Mouse (Mus musculus) liver, embryonic 11.5 days (tissue): ENCODE measurements around the gene Dcbld2. TPM values are rescaled to one million over a fixed set of nuclear protein-coding genes. Genes with fewer than 3 reads are reported as not detected.
"Not testable (repeated sequence)": the region's sequence is repeated elsewhere in the genome, so short reads cannot be mapped to it uniquely, and the experiment has no call there.

Experiments
- ATAC-seq: fragments of 200-750 bp; cut with Nextera tagmentation; replicated peaks from 2 replicates; pipeline ENCODE4 v1.8.0; 2017; ENCODE audit warnings: moderate number of reproducible peaks, mild to moderate bottlenecking, moderate TSS enrichment, moderate library complexity; ENCODE audit not compliant: low FRiP score
- DNase-seq: peaks from one replicate; pipeline ENCODE4 v3.0.0-alpha.2; 2017; ENCODE audit warnings: low spot score
- H3K27ac ChIP-seq: fragments of 300-500 bp; sonication (generic); 2 replicates; pipeline ENCODE4 v1.5.1; 2014; ENCODE audit warnings: mild to moderate bottlenecking, low read depth, low read length, control low read depth
- H3K27me3 ChIP-seq: fragments of 300-500 bp; sonication (generic); replicated peaks from 2 replicates; pipeline ENCODE4 v1.6.1; 2014; ENCODE audit warnings: low read length, mixed read lengths; ENCODE audit not compliant: control insufficient read depth, insufficient read depth
- H3K36me3 ChIP-seq: fragments of 300-500 bp; sonication (generic); 2 replicates; pipeline ENCODE4 v1.6.1; 2014; ENCODE audit warnings: mild to moderate bottlenecking, low read length, moderate library complexity, mixed read lengths; ENCODE audit not compliant: control insufficient read depth, insufficient read depth
- H3K4me1 ChIP-seq: fragments of 300-500 bp; sonication (generic); replicated peaks from 2 replicates; pipeline ENCODE4 v1.6.1; 2014; ENCODE audit warnings: low read length, mixed read lengths; ENCODE audit not compliant: control insufficient read depth, insufficient read depth
- H3K4me2 ChIP-seq: fragments of 300-500 bp; sonication (generic); 2 replicates; pipeline ENCODE4 v1.6.1; 2014; ENCODE audit warnings: mild to moderate bottlenecking, control low read depth, moderate library complexity
- H3K4me3 ChIP-seq: fragments of 300-500 bp; sonication (generic); 2 replicates; pipeline ENCODE4 v1.5.1; 2014; ENCODE audit warnings: low read depth, low read length, control low read depth
- H3K9ac ChIP-seq: fragments of 300-500 bp; sonication (generic); 2 replicates; pipeline ENCODE4 v1.6.1; 2014; ENCODE audit warnings: low read depth, low read length, control low read depth
- H3K9me3 ChIP-seq: fragments of 300-500 bp; sonication (generic); 2 replicates; pipeline ENCODE4 v1.6.1; 2016; ENCODE audit warnings: low read length, inconsistent platforms, mixed read lengths; ENCODE audit not compliant: control insufficient read depth
- WGBS: fragments of 180-500 bp; shearing (Covaris S2); extraction: QIAGEN DNeasy Blood & Tissue Kit; methylation state at CpG from one replicate; pipeline ENCODE4 v1.1.7; 2014; 5-methylcytosine and 5-hydroxymethylcytosine counted together
- polyA plus RNA-seq: library from polyadenylated mRNA; unstranded; fragments of >200 nt; fragmentation: Nextera tagmentation; extraction: Ambion mirVana; gene quantifications from 2 replicates; pipeline ENCODE4 v1.2.1, GENCODE M21; 2014

Gene Dcbld2
- polyA plus RNA-seq, 1 experiment from 2014 or later, result 9.4 TPM

DNA sequence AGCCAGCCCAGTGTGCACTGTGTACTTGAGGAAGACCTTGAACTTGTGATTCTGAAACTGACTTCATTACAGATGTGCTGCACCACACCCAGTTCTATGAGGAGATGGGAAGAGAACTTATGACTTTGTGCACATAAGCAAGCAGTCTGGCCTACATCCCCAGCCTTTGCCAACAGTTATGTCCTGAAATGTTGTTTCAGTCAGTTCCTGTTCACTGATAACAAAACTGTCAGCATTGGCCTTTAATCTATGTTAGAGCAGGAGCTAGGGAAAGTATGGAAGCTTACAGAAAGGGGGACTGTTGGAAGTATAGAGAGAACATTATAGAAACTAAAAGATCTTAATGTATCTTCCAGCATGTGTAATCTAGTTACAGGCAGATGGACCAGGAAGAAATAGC is 45.6 kb downstream of the Dcbld2 start:
- Histone ChIP-seq H3K4me1 (peaks cover 41% of the 10 kb centered on the region), H3K27me3 (no peaks in the 10 kb centered on the region), H3K27ac (peak overlapping the region; percentile 93), H3K9me3 (no peaks in the 10 kb centered on the region), H3K4me3 (no peak overlapping the region), H3K9ac (peak overlapping the region; percentile 37), H3K4me2 (no peak overlapping the region), H3K36me3 (peaks cover 8% of the 10 kb centered on the region; the same call in 1 of the 2 replicates)
- peak; percentile 12; the same call in 1 of the 2 replicates for ATAC-seq
- DNase-seq, result no peak

DNA sequence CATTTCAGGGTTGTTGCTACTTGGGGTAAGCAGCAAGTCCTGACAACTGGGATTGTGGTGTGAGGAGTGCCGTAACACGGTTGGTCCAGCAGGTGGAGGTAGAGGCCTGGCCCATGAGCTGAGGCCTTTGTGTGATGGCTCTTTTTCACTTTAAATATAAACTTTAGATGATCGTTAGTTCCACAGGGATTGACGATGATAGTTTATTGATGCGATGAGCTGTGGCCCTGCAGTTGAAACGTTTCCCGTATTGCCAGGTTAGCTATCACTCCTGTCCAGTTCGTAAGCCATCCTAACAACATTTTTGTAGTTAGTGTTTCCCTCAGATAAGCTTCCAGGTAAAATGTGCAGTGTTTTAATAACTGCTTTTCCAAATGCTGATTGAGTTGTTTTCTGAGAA is 46.4 kb downstream of the Dcbld2 start:
- ATAC-seq, result peak; percentile 85
- no peaks in the 10 kb centered on the region for H3K27me3 ChIP-seq
- H3K9ac ChIP-seq, result peak overlapping the region; percentile 3; the same call in 1 of the 2 replicates
- peaks cover 39% of the 10 kb centered on the region for H3K4me1 ChIP-seq
- H3K4me2 ChIP-seq, result peak overlapping the region; percentile 22
- 36% methylated on average over 8 of the region's 8 CpGs for whole genome bisulfite sequencing
- peaks cover 8% of the 10 kb centered on the region; the same call in 1 of the 2 replicates for H3K36me3 ChIP-seq
- DNase-seq, result peak; percentile 67
- H3K9me3 ChIP-seq, result no peaks in the 10 kb centered on the region
- H3K27ac ChIP-seq, result peak overlapping the region; percentile 93
- H3K4me3 ChIP-seq, result no peak overlapping the region

DNA sequence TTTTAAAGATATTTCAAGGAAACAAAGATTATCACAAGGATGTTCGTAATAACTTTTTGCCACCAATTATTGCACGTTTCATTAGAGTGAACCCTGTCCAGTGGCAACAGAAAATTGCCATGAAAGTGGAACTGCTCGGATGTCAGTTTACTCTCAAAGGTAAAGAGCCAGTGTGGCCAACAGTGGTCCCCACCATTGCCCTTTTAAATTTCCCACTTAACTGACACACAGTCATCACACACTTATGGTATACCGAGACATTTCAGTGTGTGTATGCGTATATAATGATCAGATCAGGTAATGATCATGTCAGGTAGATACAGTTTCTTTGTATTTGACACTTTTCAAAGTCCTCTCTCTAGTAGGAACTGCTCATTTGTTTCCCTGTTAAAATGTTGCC is 46.9 kb downstream of the Dcbld2 start:
- peak; percentile 50 for ATAC-seq
- H3K4me3 ChIP-seq, result no peak overlapping the region
- peaks cover 8% of the 10 kb centered on the region; the same call in 1 of the 2 replicates for H3K36me3 ChIP-seq
- H3K27ac ChIP-seq, result peak overlapping the region; percentile 93
- H3K9me3 ChIP-seq, result no peaks in the 10 kb centered on the region
- H3K27me3 ChIP-seq, result no peaks in the 10 kb centered on the region
- H3K9ac ChIP-seq, result peak overlapping the region; percentile 52
- DNase-seq, result no peak
- H3K4me2 ChIP-seq, result peak overlapping the region; percentile 33
- 53% methylated on average over 5 of the region's 5 CpGs for WGBS
- H3K4me1 ChIP-seq, result peaks cover 42% of the 10 kb centered on the region

DNA sequence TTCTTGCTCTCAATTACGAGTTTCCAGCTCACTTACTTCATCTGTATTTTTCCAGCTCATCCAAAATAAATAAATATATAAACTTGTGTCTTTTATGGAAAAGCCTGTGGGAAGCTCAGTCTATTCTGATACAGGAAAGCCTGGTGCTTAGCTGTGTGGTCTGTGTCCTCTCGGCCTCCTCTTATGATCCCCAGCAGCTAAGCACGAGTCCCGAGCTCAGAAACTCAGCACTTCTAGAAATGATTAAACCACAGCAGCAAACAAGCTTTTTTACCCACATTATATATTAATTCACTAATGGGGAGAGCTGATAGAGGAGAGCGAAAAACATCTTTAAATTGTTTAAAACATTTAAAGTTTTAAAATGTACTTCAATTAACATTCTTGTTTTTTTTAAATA is 48.2 kb downstream of the Dcbld2 start:
- Histone ChIP-seq H3K9ac (no peak overlapping the region), H3K9me3 (no peaks in the 10 kb centered on the region), H3K4me2 (no peak overlapping the region; the same call in 1 of the 2 replicates), H3K4me3 (no peak overlapping the region), H3K27me3 (no peaks in the 10 kb centered on the region), H3K27ac (peak overlapping the region; percentile 46; the same call in 1 of the 2 replicates), H3K36me3 (peaks cover under 1% of the 10 kb centered on the region; the same call in 1 of the 2 replicates), H3K4me1 (peaks cover 45% of the 10 kb centered on the region)
- DNase-seq (no peak), ATAC-seq (no peak)
- WGBS, result 67% methylated on average over 5 of the region's 5 CpGs

DNA sequence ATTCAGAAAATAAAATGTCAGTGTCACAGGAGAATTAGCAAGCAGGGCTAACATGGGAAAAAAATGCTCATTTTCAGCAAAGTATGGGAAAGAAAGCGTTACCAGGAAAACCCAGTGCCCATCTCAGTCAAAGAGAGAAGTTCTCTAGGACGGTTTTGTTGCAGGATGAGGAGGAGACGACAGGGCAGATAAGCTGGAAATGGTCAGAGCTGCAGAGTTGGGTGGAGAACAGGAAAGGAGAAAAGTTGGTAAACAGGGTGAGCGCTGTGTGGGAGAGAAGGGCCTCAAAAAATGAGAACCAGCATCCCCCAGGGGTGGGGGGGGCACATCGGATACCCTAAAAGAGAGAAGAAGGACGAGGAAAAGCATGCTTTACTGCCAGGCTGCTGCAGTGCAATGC is 48.7 kb downstream of the Dcbld2 start:
- no peaks in the 10 kb centered on the region for H3K9me3 ChIP-seq
- peak overlapping the region; percentile 37 for H3K4me2 ChIP-seq
- H3K27me3 ChIP-seq, result no peaks in the 10 kb centered on the region
- H3K9ac ChIP-seq, result 0 out of 2 replicates have a peak overlapping the region, but pooled peaks have one; percentile 4
- ATAC-seq (no peak), DNase-seq (no peak)
- H3K36me3 ChIP-seq, result no peaks in the 10 kb centered on the region; the same call in 1 of the 2 replicates
- no peak overlapping the region for H3K4me3 ChIP-seq
- peak overlapping the region; percentile 68 for H3K27ac ChIP-seq
- WGBS, result 30% methylated on average over 6 of the region's 6 CpGs
- peaks cover 45% of the 10 kb centered on the region for H3K4me1 ChIP-seq

DNA sequence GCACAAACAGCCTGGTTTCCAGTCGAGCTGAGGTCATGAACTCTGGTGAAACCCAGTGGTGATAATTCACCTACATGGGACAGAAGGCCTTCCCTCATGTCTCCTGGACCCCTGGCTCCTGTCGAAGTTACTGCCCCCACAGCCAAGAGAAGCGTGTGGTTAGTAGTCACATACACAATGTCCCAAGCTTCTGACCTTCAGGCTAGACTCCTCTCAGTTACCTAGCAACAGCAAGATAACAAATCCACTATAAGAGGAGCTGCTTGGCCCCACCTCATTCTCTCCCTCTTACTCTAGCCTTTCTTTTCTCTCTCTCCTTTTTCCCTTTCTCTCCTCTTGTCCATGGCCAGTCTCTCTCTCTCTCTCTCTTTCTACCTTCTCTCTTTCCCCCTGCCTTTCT is 51.7 kb downstream of the Dcbld2 start:
- ATAC-seq, result 0 out of 2 replicates have a peak, but pooled peaks have one; percentile 23
- Histone ChIP-seq H3K4me2 (peak overlapping the region; percentile 40; the same call in 1 of the 2 replicates), H3K9ac (peak overlapping the region; percentile 35; the same call in 1 of the 2 replicates), H3K4me1 (peaks cover 27% of the 10 kb centered on the region), H3K27ac (0 out of 2 replicates have a peak overlapping the region, but pooled peaks have one; percentile 6)
- not testable (repeated sequence) for H3K4me3 ChIP-seq, H3K36me3 ChIP-seq, DNase-seq, H3K27me3 ChIP-seq, H3K9me3 ChIP-seq
- 22% methylated on average over 3 of the region's 3 CpGs for WGBS

DNA sequence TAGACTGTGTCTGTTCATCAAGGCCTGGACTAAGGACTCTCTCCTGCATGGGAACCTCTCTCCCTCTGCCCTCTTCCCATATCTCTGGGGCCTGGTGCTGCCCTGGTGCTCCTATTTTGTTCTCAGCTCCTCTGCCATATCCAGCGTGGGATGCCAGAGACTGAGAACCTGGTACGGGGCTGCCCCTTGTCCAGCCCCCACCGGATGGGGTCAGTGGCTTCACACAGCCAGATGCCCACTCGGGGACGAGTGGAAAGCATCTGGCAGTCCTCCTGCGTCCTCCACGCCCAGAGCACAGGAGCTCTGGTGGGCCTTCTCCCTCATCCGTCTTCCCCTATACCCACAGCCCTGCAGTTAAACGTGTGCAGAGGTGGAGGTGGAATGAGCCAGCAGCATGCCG is 52.1 kb downstream of the Dcbld2 start:
- no peak for ATAC-seq
- H3K4me2 ChIP-seq, result peak overlapping the region; percentile 40; the same call in 1 of the 2 replicates

DNA sequence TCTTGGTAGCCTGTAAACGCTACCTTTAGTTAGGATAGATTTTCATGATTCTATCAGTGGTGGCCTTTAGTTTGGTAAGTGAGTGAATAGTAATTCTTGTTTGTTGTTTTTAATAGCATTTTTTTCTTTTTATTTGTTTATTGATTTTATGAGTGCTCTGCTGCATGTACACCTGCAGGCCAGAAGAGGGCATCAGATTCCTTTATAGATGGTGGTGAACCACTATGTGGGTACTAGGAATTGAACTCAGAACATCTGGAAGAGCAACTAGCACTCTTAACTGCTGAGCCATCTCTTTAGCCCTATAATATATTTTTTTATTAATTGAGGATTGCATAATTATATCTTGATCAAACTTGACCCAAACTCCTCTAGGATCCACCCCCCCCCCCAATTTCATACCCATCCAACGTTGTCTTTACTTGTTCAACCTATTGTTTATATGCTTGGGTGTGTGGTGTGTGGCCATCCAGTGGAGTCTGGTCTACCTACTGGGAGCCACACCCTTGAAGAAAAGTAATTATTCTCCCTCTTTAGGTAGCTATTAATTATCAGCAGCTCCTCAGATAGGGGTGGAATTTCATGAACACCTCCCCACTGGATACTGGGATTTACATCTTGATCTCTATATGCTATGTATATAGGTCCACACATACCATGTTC is 53.7 kb downstream of the Dcbld2 start:
- 89% methylated on average over 2 of the region's 2 CpGs for WGBS
- Histone ChIP-seq H3K27ac (no peak overlapping the region), H3K4me3 (no peak overlapping the region), H3K9ac (no peak overlapping the region), H3K36me3 (peaks cover 7% of the 10 kb centered on the region; the same call in 1 of the 2 replicates), H3K9me3 (no peaks in the 10 kb centered on the region), H3K4me2 (no peak overlapping the region), H3K4me1 (peaks cover 19% of the 10 kb centered on the region), H3K27me3 (no peaks in the 10 kb centered on the region)
- no peak for DNase-seq
- no peak; the same call in 1 of the 2 replicates for ATAC-seq

More for the DNA sequence above, 52.1 kb downstream of the Dcbld2 start:
- Histone ChIP-seq H3K4me3 (no peak overlapping the region), H3K36me3 (peaks cover 4% of the 10 kb centered on the region; the same call in 1 of the 2 replicates), H3K27ac (peak overlapping the region; percentile 59), H3K27me3 (no peaks in the 10 kb centered on the region), H3K9me3 (no peaks in the 10 kb centered on the region), H3K9ac (peak overlapping the region; percentile 35; the same call in 1 of the 2 replicates), H3K4me1 (peaks cover 25% of the 10 kb centered on the region)
- no peak for DNase-seq
- 80% methylated on average over 10 of the region's 10 CpGs for WGBS
